Mouse (Mus musculus): ENCODE measurements around the gene Spcs1. TPM values are rescaled to one million over a fixed set of nuclear protein-coding genes. Genes with fewer than 3 reads are reported as not detected.

The Spcs1 gene
- polyA plus RNA-seq, 1 experiment = 272 TPM

GRCm38 (mm10) chr14:31013928-31014327 lies 12.5 kb upstream of the Spcs1 start:
- Histone ChIP-seq H3K4me1 (ENCODE audit: control insufficient read depth, insufficient read depth, low read length) (no peaks in the 10 kb centered on the region; the same call in 1 of the 2 replicates), H3K4me3 (ENCODE audit: insufficient read depth, low read length) (no peak overlapping the region), H3K27ac (ENCODE audit: insufficient read depth, low read length) (no peak overlapping the region)
- TF ChIP-seq CTCF (IDR thresholded peaks at IDR 0.05; ENCODE audit: extremely low read depth, insufficient read depth, low read length) (no peak), POLR2A (IDR thresholded peaks at IDR 0.05; ENCODE audit: extremely low read depth, insufficient read depth, low read length) (no peak)

- H3K4me3 ChIP-seq (ENCODE audit: insufficient read depth, low read length) = no peak overlapping the region
- H3K27ac ChIP-seq (ENCODE audit: insufficient read depth, low read length) = no peak overlapping the region
- H3K4me1 ChIP-seq (ENCODE audit: control insufficient read depth, insufficient read depth, low read length) = no peaks in the 10 kb centered on the region
- TF ChIP-seq POLR2A (IDR thresholded peaks at IDR 0.05; ENCODE audit: extremely low read depth, insufficient read depth, low read length) (no peak), CTCF (IDR thresholded peaks at IDR 0.05; ENCODE audit: extremely low read depth, insufficient read depth, low read length) (no peak)
These were observed 10.1 kb upstream of the Spcs1 start for GRCm38 (mm10) chr14:31011588-31011987.

GRCm38 (mm10) chr14:31006779-31007178 lies 5.3 kb upstream of the Spcs1 start:
- Histone ChIP-seq H3K4me3 (ENCODE audit: insufficient read depth, low read length) (no peak overlapping the region), H3K27ac (ENCODE audit: insufficient read depth, low read length) (no peak overlapping the region), H3K4me1 (ENCODE audit: control insufficient read depth, insufficient read depth, low read length) (no peaks in the 10 kb centered on the region)
- no peak for TF ChIP-seq POLR2A (IDR thresholded peaks at IDR 0.05; ENCODE audit: extremely low read depth, insufficient read depth, low read length)
- TF ChIP-seq CTCF (IDR thresholded peaks at IDR 0.05; ENCODE audit: extremely low read depth, insufficient read depth, low read length) = no peak

GRCm38 (mm10) chr14:31004527-31004926 lies 3.1 kb upstream of the Spcs1 start:
- TF ChIP-seq CTCF (IDR thresholded peaks at IDR 0.05; ENCODE audit: extremely low read depth, insufficient read depth, low read length) (no peak), POLR2A (IDR thresholded peaks at IDR 0.05; ENCODE audit: extremely low read depth, insufficient read depth, low read length) (no peak)
- H3K4me3 ChIP-seq (ENCODE audit: insufficient read depth, low read length) = no peak overlapping the region
- no peak overlapping the region for H3K27ac ChIP-seq (ENCODE audit: insufficient read depth, low read length)
- H3K4me1 ChIP-seq (ENCODE audit: control insufficient read depth, insufficient read depth, low read length) = no peaks in the 10 kb centered on the region

- Histone ChIP-seq H3K4me1 (ENCODE audit: control insufficient read depth, insufficient read depth, low read length) (no peaks in the 10 kb centered on the region), H3K27ac (ENCODE audit: insufficient read depth, low read length) (no peak overlapping the region; the same call in 1 of the 2 replicates), H3K4me3 (ENCODE audit: insufficient read depth, low read length) (peak overlapping the region; percentile 78)
- TF ChIP-seq POLR2A (IDR thresholded peaks at IDR 0.05; ENCODE audit: extremely low read depth, insufficient read depth, low read length) (no peak), CTCF (IDR thresholded peaks at IDR 0.05; ENCODE audit: extremely low read depth, insufficient read depth, low read length) (no peak)
These were observed 611 bp downstream of the Spcs1 start for GRCm38 (mm10) chr14:31000816-31001306.

- Histone ChIP-seq H3K27ac (ENCODE audit: insufficient read depth, low read length) (no peak overlapping the region), H3K4me1 (ENCODE audit: control insufficient read depth, insufficient read depth, low read length) (no peaks in the 10 kb centered on the region), H3K4me3 (ENCODE audit: insufficient read depth, low read length) (peak overlapping the region; percentile 78; the same call in 1 of the 2 replicates)
- TF ChIP-seq CTCF (IDR thresholded peaks at IDR 0.05; ENCODE audit: extremely low read depth, insufficient read depth, low read length) = no peak
- TF ChIP-seq POLR2A (IDR thresholded peaks at IDR 0.05; ENCODE audit: extremely low read depth, insufficient read depth, low read length) = no peak
These were observed 1.1 kb downstream of the Spcs1 start for GRCm38 (mm10) chr14:31000356-31000755.

GRCm38 (mm10) chr14:30996417-30996816 lies 5.1 kb downstream of the Spcs1 start:
- no peak overlapping the region for H3K27ac ChIP-seq (ENCODE audit: insufficient read depth, low read length)
- TF ChIP-seq POLR2A (IDR thresholded peaks at IDR 0.05; ENCODE audit: extremely low read depth, insufficient read depth, low read length) (no peak), CTCF (IDR thresholded peaks at IDR 0.05; ENCODE audit: extremely low read depth, insufficient read depth, low read length) (no peak)
- no peak overlapping the region for H3K4me3 ChIP-seq (ENCODE audit: insufficient read depth, low read length)
- H3K4me1 ChIP-seq (ENCODE audit: control insufficient read depth, insufficient read depth, low read length) = no peaks in the 10 kb centered on the region

GRCm38 (mm10) chr14:30976222-30976621 lies 25.2 kb downstream of the Spcs1 start:
- Histone ChIP-seq H3K27ac (ENCODE audit: insufficient read depth, low read length) (no peak overlapping the region), H3K4me1 (ENCODE audit: control insufficient read depth, insufficient read depth, low read length) (peaks cover 3% of the 10 kb centered on the region; the same call in 1 of the 2 replicates), H3K4me3 (ENCODE audit: insufficient read depth, low read length) (no peak overlapping the region)
- no peak for TF ChIP-seq POLR2A (IDR thresholded peaks at IDR 0.05; ENCODE audit: extremely low read depth, insufficient read depth, low read length)
- no peak for TF ChIP-seq CTCF (IDR thresholded peaks at IDR 0.05; ENCODE audit: extremely low read depth, insufficient read depth, low read length)

- Histone ChIP-seq H3K4me3 (ENCODE audit: insufficient read depth, low read length) (no peak overlapping the region), H3K4me1 (ENCODE audit: control insufficient read depth, insufficient read depth, low read length) (peaks cover 3% of the 10 kb centered on the region; the same call in 1 of the 2 replicates), H3K27ac (ENCODE audit: insufficient read depth, low read length) (no peak overlapping the region)
- TF ChIP-seq CTCF (IDR thresholded peaks at IDR 0.05; ENCODE audit: extremely low read depth, insufficient read depth, low read length) = no peak
- no peak for TF ChIP-seq POLR2A (IDR thresholded peaks at IDR 0.05; ENCODE audit: extremely low read depth, insufficient read depth, low read length)
These were observed 27.3 kb downstream of the Spcs1 start for GRCm38 (mm10) chr14:30974204-30974603.

- Histone ChIP-seq H3K4me3 (ENCODE audit: insufficient read depth, low read length) (no peak overlapping the region), H3K27ac (ENCODE audit: insufficient read depth, low read length) (no peak overlapping the region), H3K4me1 (ENCODE audit: control insufficient read depth, insufficient read depth, low read length) (no peaks in the 10 kb centered on the region)
- TF ChIP-seq CTCF (IDR thresholded peaks at IDR 0.05; ENCODE audit: extremely low read depth, insufficient read depth, low read length) = no peak
- TF ChIP-seq POLR2A (IDR thresholded peaks at IDR 0.05; ENCODE audit: extremely low read depth, insufficient read depth, low read length) = no peak
These were observed 41.1 kb downstream of the Spcs1 start for GRCm38 (mm10) chr14:30960366-30960765.
